Mouse (Mus musculus): ENCODE measurements at regions not wholly inside any gene's neighbourhood (a gene's known extent, or its start where the extent isn't known, plus 50 kb on each side); places are given as distances from the start of the nearest gene placed in this dataset.

DNA sequence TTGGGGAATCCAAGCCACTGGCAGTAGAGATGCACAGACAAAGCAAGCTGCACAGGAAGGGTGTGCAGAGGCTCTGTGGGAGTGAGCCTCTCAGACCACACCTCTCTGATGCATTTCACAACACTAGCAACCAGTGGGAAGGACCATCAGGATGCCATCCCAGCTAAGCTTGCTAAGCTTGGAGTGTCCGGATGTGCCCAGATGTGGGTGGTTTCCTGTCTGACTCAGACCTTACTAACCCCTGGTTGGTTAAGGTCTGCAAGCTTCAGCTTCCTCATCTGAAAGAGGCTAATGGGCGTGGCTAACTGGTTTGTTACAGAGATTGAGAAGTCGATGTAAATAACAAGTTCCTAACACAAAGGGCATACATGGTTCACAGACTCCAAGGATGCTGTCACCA lies 186.6 kb upstream of the Ubl3 start (continued):
- TF ChIP-seq TBP (conservative IDR thresholded peaks at IDR 0.05; ENCODE audit: low read depth, low read length) (0 out of 2 replicates have a peak, but pooled peaks have one; percentile 36), ZMIZ1 (IDR thresholded peaks at IDR 0.05; ENCODE audit: low read depth, low read length) (0 out of 2 replicates have a peak, but pooled peaks have one; percentile 44), NRF1 (IDR thresholded peaks at IDR 0.05; ENCODE audit: low read depth, low read length) (no peak), UBTF (IDR thresholded peaks at IDR 0.05; ENCODE audit: low read depth, low read length) (no peak), JUN (IDR thresholded peaks at IDR 0.05; ENCODE audit: insufficient read depth, low read depth, low read length) (0 out of 2 replicates have a peak, but pooled peaks have one; percentile 31), RAD21 (IDR thresholded peaks at IDR 0.05; ENCODE audit: low read depth, low read length) (no peak; the same call in 1 of the 2 replicates), USF1 (IDR thresholded peaks at IDR 0.05; ENCODE audit: low read depth, low read length) (no peak), ZKSCAN1 (IDR thresholded peaks at IDR 0.05; ENCODE audit: borderline replicate concordance, low read depth, low read length) (no peak), ETS1 (conservative IDR thresholded peaks at IDR 0.05; ENCODE audit: low read depth, low read length) (peak; percentile 67), TCF12 (IDR thresholded peaks at IDR 0.05; ENCODE audit: low read depth, low read length) (peak; percentile 46; the same call in 1 of the 2 replicates), MEF2A (IDR thresholded peaks at IDR 0.05; ENCODE audit: borderline replicate concordance, low read depth, low read length) (peak; percentile 27; the same call in 1 of the 2 replicates)

- Histone ChIP-seq H3K9ac (ENCODE audit: insufficient read depth, low read depth) (no peak overlapping the region), H3K79me2 (replicated peaks; ENCODE audit: control insufficient read depth, extremely low read depth, insufficient read depth, poor library complexity, severe bottlenecking) (no peaks in the 10 kb centered on the region), H3K9me3 (replicated peaks; ENCODE audit: low read length) (peaks cover 2% of the 10 kb centered on the region), H3K4me3 (replicated peaks in 1 of 3; ENCODE audit: low read depth in 2 of 3, low read length in 2 of 3, poor library complexity in 1 of 3) (no peak overlapping the region), H3K4me1 (ENCODE audit: control insufficient read depth in 1 of 2, insufficient read depth in 2 of 2) (peaks cover 0 to 13% of the 10 kb centered on the region in 2 experiments; a peak in 1 of 4 replicates), H3K27ac (ENCODE audit: insufficient read depth, low read depth) (no peak overlapping the region), H3K27me3 (replicated peaks) (no peaks in the 10 kb centered on the region), H3K4me2 (ENCODE audit: insufficient read depth, low read depth, poor library complexity, severe bottlenecking) (no peak overlapping the region), H3K36me3 (replicated peaks in 1 of 2; ENCODE audit: control insufficient read depth in 1 of 2, insufficient read depth in 1 of 2, low read length in 1 of 2) (no peaks in the 10 kb centered on the region)
- dilution Hi-C loops (cut with MboI; ENCODE audit: extremely low pct_ligation_motif_present, extremely low pct_unique_long_range_greater_than_20kb, low sequenced_read_pairs) = no loop called here
- no peak for TF ChIP-seq HCFC1 (IDR thresholded peaks at IDR 0.05; ENCODE audit: low read depth, low read length)
- no peak for TF ChIP-seq RCOR1 (conservative IDR thresholded peaks at IDR 0.05; ENCODE audit: low read depth, low read length)
- no peak for TF ChIP-seq MAX (IDR thresholded peaks at IDR 0.05; ENCODE audit: low read length)
- no peak for TF ChIP-seq USF1 (IDR thresholded peaks at IDR 0.05; ENCODE audit: low read depth, low read length)
- no peak for DNase-seq (ENCODE audit: extremely low read depth)
- in situ Hi-C loops (cut with MboI; ENCODE audit: low pct_ligation_motif_present, low pct_unique_long_range_greater_than_20kb, low sequenced_read_pairs) = no loop called here
These were observed 177.0 kb upstream of the Ubl3 start for GRCm38 (mm10) chr5:148729541-148729940.

- peaks cover 2% of the 10 kb centered on the region for H3K9me3 ChIP-seq (replicated peaks; ENCODE audit: low read length)
- no peak overlapping the region for H3K4me2 ChIP-seq (ENCODE audit: insufficient read depth, low read depth, poor library complexity, severe bottlenecking)
- no peak overlapping the region for H3K9ac ChIP-seq (ENCODE audit: insufficient read depth, low read depth)
- H3K27me3 ChIP-seq (replicated peaks) = no peaks in the 10 kb centered on the region
- TF ChIP-seq MAZ (IDR thresholded peaks at IDR 0.05; ENCODE audit: low read depth, low read length) (no peak), CHD2 (IDR thresholded peaks at IDR 0.05; ENCODE audit: low read length) (no peak), JUND (conservative IDR thresholded peaks at IDR 0.05; ENCODE audit: low read depth, low read length) (no peak), MYC (IDR thresholded peaks at IDR 0.05; ENCODE audit: low read depth, low read length) (no peak), EP300 (IDR thresholded peaks at IDR 0.05; ENCODE audit: low read length) (no peak), KAT2A (IDR thresholded peaks at IDR 0.05; ENCODE audit: insufficient replicate concordance, low read length) (no peak), SIN3A (IDR thresholded peaks at IDR 0.05; ENCODE audit: low read length) (no peak)
- no peaks in the 10 kb centered on the region for H3K36me3 ChIP-seq (replicated peaks in 1 of 2; ENCODE audit: control insufficient read depth in 1 of 2, insufficient read depth in 1 of 2, low read length in 1 of 2)
- in situ Hi-C loops (cut with MboI; ENCODE audit: low pct_ligation_motif_present, low pct_unique_long_range_greater_than_20kb, low sequenced_read_pairs) (no loop called here), dilution Hi-C loops (cut with MboI; ENCODE audit: extremely low pct_ligation_motif_present, extremely low pct_unique_long_range_greater_than_20kb, low sequenced_read_pairs) (no loop called here)
- no peak overlapping the region for H3K4me3 ChIP-seq (replicated peaks in 1 of 3; ENCODE audit: low read depth in 2 of 3, low read length in 2 of 3, poor library complexity in 1 of 3)
- no peak overlapping the region for H3K27ac ChIP-seq (ENCODE audit: insufficient read depth, low read depth)
- H3K79me2 ChIP-seq (replicated peaks; ENCODE audit: control insufficient read depth, extremely low read depth, insufficient read depth, poor library complexity, severe bottlenecking) = no peaks in the 10 kb centered on the region
- DNase-seq (ENCODE audit: extremely low read depth) = no peak
- H3K4me1 ChIP-seq (ENCODE audit: control insufficient read depth in 1 of 2, insufficient read depth in 2 of 2) = peaks cover 0 to 13% of the 10 kb centered on the region in 2 experiments; a peak in 1 of 4 replicates
These were observed 175.9 kb upstream of the Ubl3 start for GRCm38 (mm10) chr5:148728492-148728891.

Measured in CH12.LX (cell line).